Mouse (Mus musculus): ENCODE data around the gene Zfp629. TPM values are rescaled to one million over a fixed set of nuclear protein-coding genes. Genes with fewer than 3 reads are reported as not detected.

The Zfp629 gene
- total RNA-seq, 2 experiments from 2014 or later, result 25.1 to 31.8 TPM

- DNase-seq (ENCODE audit: low spot score in 2 of 2), result no peak
Observed at GRCm38 (mm10) chr7:127616336-127616735, 739 bp upstream of the Zfp629 start.

DNA sequence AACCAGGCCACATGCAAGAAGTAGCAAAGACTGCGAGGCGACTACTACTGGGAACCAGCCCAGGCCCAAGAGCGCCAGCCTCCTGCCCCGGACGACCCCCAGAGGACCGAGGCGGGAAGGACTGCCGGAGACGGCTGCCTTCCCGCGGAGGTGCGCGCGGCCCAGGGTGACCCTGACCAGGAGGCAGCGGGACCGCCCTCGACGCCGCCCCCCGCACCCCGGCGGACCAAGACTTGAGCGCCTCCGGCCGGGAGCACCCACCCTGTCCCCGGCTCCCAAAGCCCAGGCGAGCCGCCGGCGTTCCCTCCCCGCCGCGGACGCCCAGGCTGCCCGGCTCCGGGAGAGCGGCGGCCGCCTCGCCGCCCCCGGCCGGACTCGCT is 1.1 kb downstream of the Zfp629 start:
- peak; percentile 41 to 52 for DNase-seq (ENCODE audit: low spot score in 2 of 2)

DNA sequence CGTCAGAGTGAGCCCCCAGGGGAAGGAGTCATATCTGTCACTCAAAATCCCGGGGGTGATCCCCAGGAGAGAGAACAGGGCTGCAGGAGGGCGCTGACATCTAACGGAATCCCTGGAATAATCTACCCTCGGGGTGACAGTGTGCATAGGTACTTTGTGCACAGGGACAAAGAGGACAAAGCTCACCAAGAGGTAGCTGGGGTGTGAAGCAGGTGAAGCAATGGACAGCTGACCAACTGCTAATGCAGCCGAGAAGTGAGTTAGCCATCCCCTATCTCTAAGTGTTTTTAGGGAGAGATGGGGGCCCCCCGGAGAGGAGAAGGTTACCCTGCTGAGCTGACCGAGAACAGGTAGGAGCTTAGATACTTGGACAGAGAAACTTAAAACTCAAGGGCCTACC is 1.5 kb downstream of the Zfp629 start:
- DNase-seq (ENCODE audit: low spot score in 2 of 2), result no peak

DNA sequence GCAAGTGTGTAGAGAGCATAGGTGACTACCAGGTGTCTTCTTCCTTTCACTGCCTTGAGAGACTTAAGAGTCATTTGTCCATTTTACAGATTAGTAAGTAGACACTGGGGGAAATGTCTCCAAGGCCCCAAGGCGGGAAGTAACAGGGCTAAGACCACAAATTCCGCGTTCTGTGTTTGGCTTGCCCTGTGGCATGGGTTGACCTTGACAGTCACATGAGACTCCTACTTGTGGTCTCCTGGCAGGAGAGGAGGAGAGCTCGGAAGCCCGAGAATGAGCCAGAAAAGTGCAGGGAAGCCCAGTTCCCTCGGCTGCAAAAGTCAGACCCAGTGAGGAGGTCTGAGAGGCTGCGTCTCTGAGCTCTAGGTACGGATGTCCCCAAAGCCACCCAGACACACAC is 2.1 kb downstream of the Zfp629 start:
- DNase-seq (ENCODE audit: low spot score in 2 of 2), result no peak

GRCm38 (mm10) chr7:127611561-127611960 is 4.0 kb downstream of the Zfp629 start:
- DNase-seq (ENCODE audit: low spot score in 2 of 2), result no peak

GRCm38 (mm10) chr7:127611011-127611410 is 4.6 kb downstream of the Zfp629 start:
- no peak for DNase-seq (ENCODE audit: low spot score in 2 of 2)

- DNase-seq (ENCODE audit: low spot score in 2 of 2), result no peak
Observed at GRCm38 (mm10) chr7:127607150-127607549, 8.4 kb downstream of the Zfp629 start.

DNA sequence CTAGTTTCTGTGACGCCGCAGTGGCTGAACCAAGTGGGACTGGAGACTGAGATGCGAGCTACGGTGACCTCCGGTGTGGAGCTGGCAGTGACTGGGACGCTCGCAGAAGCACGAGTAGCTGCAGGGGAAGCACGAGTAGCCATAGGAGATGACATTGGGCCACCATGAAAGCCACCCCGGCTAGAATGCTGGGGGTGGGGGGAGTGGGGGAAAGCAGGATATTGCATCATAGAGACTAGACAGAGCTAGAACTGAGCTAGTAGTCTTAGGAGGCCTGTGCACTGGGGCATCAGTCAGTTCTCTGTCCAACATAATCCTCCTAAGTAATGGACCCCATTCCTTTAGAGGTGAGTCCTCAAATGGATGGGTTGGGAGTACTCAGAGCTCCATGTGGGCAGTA is 11.3 kb downstream of the Zfp629 start:
- no peak for DNase-seq (ENCODE audit: low spot score in 2 of 2)

DNA sequence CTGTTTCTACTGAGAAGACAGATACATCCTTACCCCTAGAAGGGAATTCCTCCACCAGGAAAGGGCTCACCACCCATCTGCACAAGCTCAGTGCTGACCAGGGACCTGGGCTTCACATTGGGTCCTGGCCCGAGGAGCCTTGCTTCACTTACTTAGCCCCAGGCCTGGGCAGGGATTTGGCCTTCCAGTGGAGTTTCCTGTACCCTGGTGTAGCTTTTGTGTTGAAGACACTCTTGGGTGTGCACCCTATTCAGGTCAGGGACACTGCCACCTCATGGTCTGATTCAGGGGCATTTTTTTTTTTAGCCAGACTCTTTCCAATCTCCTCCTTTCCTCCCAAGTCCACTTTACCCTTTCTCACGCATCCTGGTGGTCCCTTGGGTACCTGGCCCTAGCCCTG is 12.7 kb downstream of the Zfp629 start:
- no peak for DNase-seq (ENCODE audit: low spot score in 2 of 2)

- DNase-seq (ENCODE audit: low spot score in 2 of 2), result no peak
Observed at GRCm38 (mm10) chr7:127601735-127602134, 13.9 kb downstream of the Zfp629 start.

DNA sequence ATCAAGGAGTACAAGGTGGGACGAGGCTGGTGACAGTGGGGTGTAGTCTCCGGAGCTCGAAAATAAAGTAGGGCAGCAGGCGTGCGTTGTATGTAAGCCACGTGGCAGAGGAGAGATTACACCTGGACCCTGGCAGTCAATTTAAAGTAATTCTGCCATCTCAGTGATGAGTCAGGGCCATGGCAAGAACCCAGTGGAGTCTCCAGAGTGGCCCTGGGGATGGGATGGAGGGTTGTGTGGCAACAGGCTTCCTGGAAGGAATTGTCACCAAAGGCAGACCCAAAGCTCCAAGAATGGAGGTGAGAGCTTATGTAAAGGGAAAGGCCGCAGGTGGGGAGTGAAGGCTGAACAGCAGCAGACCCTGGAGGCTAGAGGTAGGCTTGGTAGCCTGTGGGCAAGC is 15.0 kb downstream of the Zfp629 start:
- no peak for DNase-seq (ENCODE audit: low spot score in 2 of 2)

DNA sequence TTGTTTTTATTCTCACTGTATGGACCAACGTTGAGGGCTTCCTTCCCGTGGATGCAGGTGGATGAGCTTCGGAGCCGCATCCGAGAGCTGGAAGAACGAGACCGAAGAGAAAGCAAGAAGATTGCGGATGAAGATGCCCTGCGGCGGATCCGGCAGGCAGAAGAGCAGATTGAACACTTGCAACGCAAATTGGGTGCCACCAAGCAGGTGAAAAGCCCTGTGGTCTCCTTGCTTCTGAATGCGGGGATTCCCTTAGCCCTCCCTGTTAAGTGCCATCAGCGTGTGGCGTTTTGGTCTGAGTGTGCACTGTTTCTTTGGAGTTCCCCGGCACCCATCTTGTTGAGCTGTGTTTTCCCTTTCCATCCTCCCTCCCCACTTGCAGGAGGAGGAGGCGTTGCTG is 18.9 kb downstream of the Zfp629 start:
- no peak for DNase-seq (ENCODE audit: low spot score in 2 of 2)

GRCm38 (mm10) chr7:127592575-127592974 is 23.0 kb downstream of the Zfp629 start:
- no peak for DNase-seq (ENCODE audit: low spot score in 2 of 2)

GRCm38 (mm10) chr7:127591108-127591507 is 24.5 kb downstream of the Zfp629 start:
- no peak for DNase-seq (ENCODE audit: low spot score in 2 of 2)

GRCm38 (mm10) chr7:127589637-127590036 is 26.0 kb downstream of the Zfp629 start:
- DNase-seq (ENCODE audit: low spot score in 2 of 2), result no peak

- peak in 1 of 2 experiments; percentile 30 for DNase-seq (ENCODE audit: low spot score in 2 of 2)
Observed at GRCm38 (mm10) chr7:127588901-127589300, 26.7 kb downstream of the Zfp629 start.

- DNase-seq (ENCODE audit: low spot score in 2 of 2), result peak; percentile 89 to 91
Observed at GRCm38 (mm10) chr7:127588011-127588871, 27.4 kb downstream of the Zfp629 start, which contains the start of the genes Ccdc189 and Rnf40. Gene Ccdc189, minus strand, starts transcription at chr7:127588595. Gene Rnf40, plus strand, starts transcription at chr7:127588767.

- no peak for DNase-seq (ENCODE audit: low spot score in 2 of 2)
Observed at GRCm38 (mm10) chr7:127587196-127587595, 28.4 kb downstream of the Zfp629 start.

GRCm38 (mm10) chr7:127586149-127586548 is 29.4 kb downstream of the Zfp629 start:
- no peak for DNase-seq (ENCODE audit: low spot score in 2 of 2)

- DNase-seq (ENCODE audit: low spot score in 2 of 2), result no peak
Observed at GRCm38 (mm10) chr7:127585031-127585430, 30.6 kb downstream of the Zfp629 start.

GRCm38 (mm10) chr7:127583260-127583659 is 32.3 kb downstream of the Zfp629 start:
- no peak for DNase-seq (ENCODE audit: low spot score in 2 of 2)

GRCm38 (mm10) chr7:127574115-127574514 is 41.5 kb downstream of the Zfp629 start:
- no peak for DNase-seq (ENCODE audit: low spot score in 2 of 2)

- peak in 1 of 2 experiments; percentile 16 for DNase-seq (ENCODE audit: low spot score in 2 of 2)
Observed at GRCm38 (mm10) chr7:127573503-127574008, 42.0 kb downstream of the Zfp629 start.
